Mouse (Mus musculus) skeletal muscle tissue, adult 2 months (tissue): ENCODE results near the gene Klhl5.

Experiments
- DNase-seq: peaks from one replicate; pipeline ENCODE4 v3.0.0-alpha.2; 2012; ENCODE audit warnings: low read depth, low spot score

Gene Klhl5

DNA sequence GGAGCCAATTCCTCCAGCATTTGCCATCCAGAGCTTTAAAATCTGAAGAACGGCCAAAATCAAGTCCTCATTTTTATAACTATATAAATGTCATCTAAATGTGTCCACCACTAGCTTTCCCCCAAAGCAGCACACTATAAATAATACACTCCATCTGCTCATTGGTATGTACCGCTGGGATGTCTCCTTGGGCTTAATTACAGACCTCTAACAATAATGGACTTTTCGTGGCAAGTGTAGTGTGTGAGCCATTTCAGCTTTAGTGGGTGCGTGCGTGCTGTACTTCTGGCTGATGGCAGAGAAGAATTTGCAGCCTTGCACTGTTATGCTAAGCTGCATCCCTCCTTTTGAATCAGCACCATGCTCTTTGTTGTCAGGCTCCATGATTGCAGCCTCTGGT is 84.3 kb downstream of the Klhl5 start:
- no peak for DNase-seq

DNA sequence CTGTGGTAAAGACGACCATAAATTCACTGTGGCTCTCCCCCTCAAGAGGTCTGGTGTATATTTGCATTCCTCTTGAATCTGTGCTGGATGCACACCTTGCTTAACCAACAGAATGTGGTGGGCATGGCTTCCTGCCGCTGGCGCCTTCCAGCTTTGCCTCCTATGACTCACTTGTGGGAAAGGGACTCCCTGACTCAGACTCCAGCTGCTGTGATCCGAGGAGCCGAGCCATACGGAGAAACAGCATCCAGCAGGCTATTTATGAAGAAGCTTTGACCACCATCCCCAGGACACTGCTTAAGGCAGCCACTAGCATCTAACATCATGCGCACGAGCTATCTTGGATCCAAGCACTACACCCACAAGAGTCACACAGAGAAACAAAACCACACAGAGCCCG is 87.1 kb downstream of the Klhl5 start:
- peak; percentile 30 for DNase-seq

DNA sequence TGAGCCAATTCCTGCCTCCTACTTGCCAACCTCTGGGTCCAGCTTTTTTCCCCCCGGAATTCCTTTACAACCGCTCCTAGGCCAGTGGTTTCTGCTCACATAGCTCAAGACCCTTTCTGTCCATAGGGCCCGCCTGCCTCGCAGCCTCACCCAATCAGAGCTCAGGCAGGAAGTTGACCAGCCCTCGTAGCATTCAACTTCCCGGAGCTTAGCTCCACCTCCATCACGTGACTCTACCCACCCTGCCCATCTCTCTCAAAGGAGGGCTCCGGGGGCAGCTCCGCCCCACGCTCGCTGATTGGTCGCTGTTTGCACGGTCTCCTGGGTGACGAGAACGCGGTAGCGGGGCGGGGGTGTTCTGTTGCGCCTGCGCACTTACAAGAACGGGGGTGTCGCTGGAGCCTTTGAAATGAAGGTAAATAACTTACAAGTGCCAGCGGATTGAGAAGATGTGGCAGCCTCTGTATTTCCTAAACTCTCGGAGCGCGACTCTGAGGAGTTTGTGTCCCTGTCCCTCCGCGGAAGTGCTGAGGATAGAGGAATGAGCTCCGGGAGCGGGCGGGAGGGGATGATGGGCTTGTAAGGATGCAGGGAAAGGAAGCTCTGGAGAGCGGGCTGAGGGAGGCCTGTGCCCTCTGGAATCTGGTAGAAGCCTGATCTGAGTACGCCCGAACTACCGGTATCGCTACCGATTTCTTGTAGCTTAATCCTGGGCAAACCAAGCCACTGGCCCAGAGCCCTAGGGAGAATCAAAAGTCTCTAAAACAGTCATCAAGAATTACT is 92.2 kb downstream of the Klhl5 start, which contains the start of gene Wdr19:
Wdr19 (plus strand) TSS at position 351 of the 783 bp plus-strand sequence.
- DNase-seq = peak; percentile 99

DNA sequence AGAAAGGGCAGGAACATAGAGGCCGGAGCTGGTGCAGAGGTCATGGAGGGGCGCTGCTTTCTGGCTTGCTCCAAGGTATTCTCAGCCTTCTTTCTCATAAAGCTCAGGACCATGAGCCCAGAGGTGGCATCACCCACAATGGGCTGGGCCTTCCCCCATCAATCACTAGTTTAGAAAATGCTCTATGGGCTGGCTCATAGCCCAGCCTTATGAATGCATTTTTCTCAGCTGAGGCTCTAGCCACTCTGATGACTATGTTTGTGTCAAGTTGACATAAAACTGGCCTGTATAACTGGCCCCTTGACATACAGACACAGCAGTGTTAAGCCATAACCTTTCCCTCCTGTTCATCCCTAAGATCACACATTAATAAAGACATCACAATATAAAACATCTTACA is 97.4 kb downstream of the Klhl5 start:
- no peak for DNase-seq

DNA sequence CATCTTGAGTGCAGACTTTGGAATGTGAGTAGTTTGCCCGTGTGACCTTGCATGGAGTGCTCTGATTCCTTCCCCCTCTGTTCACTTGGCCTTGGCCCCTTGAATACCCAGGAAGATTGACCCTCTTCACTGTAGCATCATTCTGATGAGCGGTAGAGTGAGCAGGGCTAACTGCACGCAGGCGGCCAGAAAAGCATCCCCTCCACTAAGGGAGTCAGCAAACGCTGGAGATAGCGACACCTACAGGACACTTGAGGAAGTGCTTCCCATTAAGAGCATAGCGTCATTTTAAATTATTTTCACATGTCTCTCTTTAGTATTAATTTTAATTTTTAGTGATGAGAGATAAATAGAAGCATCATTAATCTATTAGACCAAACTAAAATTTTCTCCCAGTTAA is 106.0 kb downstream of the Klhl5 start:
- peak; percentile 21 for DNase-seq
